Mouse (Mus musculus) kidney, adult 11 months (tissue): ENCODE data around the gene Psg23.
"Not testable (repeated sequence)": the region's sequence is repeated elsewhere in the genome, so short reads cannot be mapped to it uniquely, and the experiment has no call there.

ENCODE experiments used
- DNase-seq: peaks from one replicate; pipeline ENCODE4 v3.0.0; 2022

The Psg23 gene

GRCm38 (mm10) chr7:18616401-18616800, at the start of gene Psg23:
TSS of gene Psg23 (minus strand) at chr7:18616501.
- DNase-seq, result not testable (repeated sequence)

- not testable (repeated sequence) for DNase-seq
These were observed 40.3 kb upstream of the Psg23 start, which contains the start of gene Psg21 for GRCm38 (mm10) chr7:18656625-18657024. TSS of gene Psg21 (minus strand) at chr7:18656725.

- DNase-seq, result not testable (repeated sequence)
These were observed 10.6 kb upstream of the Psg23 start for GRCm38 (mm10) chr7:18626921-18627320.

- DNase-seq, result no peak
These were observed 49.1 kb downstream of the Psg23 start, which contains the start of gene Psg27 for GRCm38 (mm10) chr7:18567205-18567604. TSS of gene Psg27 (minus strand) at chr7:18567305.

- DNase-seq, result no peak
These were observed 56.5 kb downstream of the Psg23 start for GRCm38 (mm10) chr7:18559850-18560249.
